Mouse (Mus musculus) cortical plate, adult 2 months (tissue): ENCODE measurements around the gene Lman1l.

Experiments
- CTCF ChIP-seq: fragments of 200-500 bp; IDR thresholded peaks from 2 replicates; pipeline ENCODE4 v1.5.1; 2011; ENCODE audit warnings: mild to moderate bottlenecking, control low read depth, low read length; ENCODE audit not compliant: insufficient read depth; ENCODE audit errors: extremely low read depth
- POLR2A ChIP-seq: fragments of 200-500 bp; IDR thresholded peaks from 2 replicates; pipeline ENCODE4 v1.6.1; 2011; ENCODE audit warnings: mild to moderate bottlenecking, low read length, control low read depth; ENCODE audit not compliant: insufficient read depth; ENCODE audit errors: extremely low read depth

DNA sequence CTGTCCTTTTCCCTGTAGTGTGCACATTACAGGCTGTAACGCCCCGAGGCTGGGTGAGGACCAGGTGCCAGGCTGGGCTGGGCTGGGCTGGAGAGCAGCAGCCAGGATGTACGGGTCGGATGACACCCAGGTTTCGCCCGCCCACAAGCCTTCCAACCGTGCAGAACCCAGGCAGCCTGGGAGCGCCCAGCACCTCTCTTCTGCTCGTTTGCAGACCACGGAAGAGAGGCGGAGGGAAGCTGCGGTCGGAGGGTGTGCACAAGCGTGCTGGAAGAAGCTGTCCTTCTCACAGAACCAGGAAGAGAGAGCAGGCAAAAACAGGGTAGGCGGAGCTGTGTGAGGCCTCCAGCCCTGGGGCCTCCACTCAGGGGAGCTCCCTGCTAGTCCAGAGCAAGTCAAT is 19.8 kb upstream of the Lman1l start:
- TF ChIP-seq POLR2A (no peak), CTCF (no peak)
